In the genomic region with DNA sequence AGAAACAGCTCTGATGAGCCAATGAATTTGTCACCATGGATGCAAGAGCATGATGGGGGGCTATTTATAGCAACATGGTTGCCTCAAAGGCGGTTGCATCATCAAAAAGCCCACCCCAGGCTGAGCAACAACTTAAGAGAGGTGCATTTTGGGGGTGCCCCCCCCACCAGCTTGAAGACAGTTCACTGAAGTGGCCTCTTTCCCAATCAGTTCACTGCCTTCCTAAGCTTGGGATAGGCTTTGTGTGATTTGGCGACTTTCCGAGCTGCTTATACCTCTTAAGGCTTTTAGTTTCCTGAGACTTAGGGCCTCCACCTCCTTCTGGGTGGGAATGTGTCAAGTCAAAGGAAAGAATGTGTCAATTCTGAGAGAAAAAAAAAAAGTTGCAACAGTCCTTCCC, we compare ENCODE assay signal across 22 mouse cellular contexts. TPM values are rescaled to one million over a fixed set of nuclear protein-coding genes. Genes with fewer than 3 reads are reported as not detected.
A peak's percentile ranks its signal among the peaks of the same experiment; 100 is the strongest.
DNase-seq lines count a peak whose midpoint lies in the region; ATAC-seq lines count a peak whose summit lies in the region.
"Had no signal": no experiment of that assay in that cellular context is flagged by ENCODE, and none has a peak within 500 bp of the region (broad histone marks: within the 10 kb centered on the region; RNA-seq: fewer than 3 reads in every experiment).

No protein-coding gene starts in this region.

- 59% methylated on average over 3 of the region's 3 CpGs for WGBS in lung, embryonic 15.5 days

- peak; percentile 40; the same call in 1 of the 2 replicates for ATAC-seq in lung, embryonic 15.5 days (ENCODE audit: borderline replicate concordance, extremely low read depth, low FRiP score, low TSS enrichment)
- ATAC-seq: hindbrain, embryonic 16.5 days; inflammation-experienced regulatory T-cells, adult 6 months had no signal

- H3K27ac ChIP-seq in lung, embryonic 15.5 days = peak overlapping the region; percentile 53; the same call in 1 of the 2 replicates
- H3K27ac ChIP-seq: embryonic facial prominence, embryonic 12.5 days; forebrain, embryonic 12.5 days; heart, adult 2 months; heart, embryonic 15.5 days; hindbrain, embryonic 10.5 days had no signal

- H3K4me1 ChIP-seq in lung, embryonic 15.5 days = peaks cover 32% of the 10 kb centered on the region
- H3K4me1 ChIP-seq: heart, embryonic 15.5 days had no signal

- peak; percentile 80 for DNase-seq in heart, adult 11 months
- no peak for DNase-seq in heart, postnatal 10 days
- DNase-seq in lung, postnatal 14 days = peak; percentile 74
- no peak for DNase-seq in gastrocnemius, adult 18-20 months (ENCODE audit: low spot score)
- no peak for DNase-seq in cerebellum, adult 11-12 months
- no peak for DNase-seq in adrenal gland, postnatal 4 days (ENCODE audit: low spot score in 2 of 2)
- DNase-seq in cerebellum, postnatal 4 days (ENCODE audit: low spot score in 2 of 2) = no peak
- DNase-seq: adrenal gland, adult 2 months; adrenal gland, postnatal 25 days; cerebellum, adult 8-10 months; cerebellum, postnatal 14 days; gastrocnemius, postnatal 10 days; heart, adult 2 months had no signal

- H3K9me3 ChIP-seq in lung, embryonic 15.5 days = no peaks in the 10 kb centered on the region
- H3K9me3 ChIP-seq: embryonic facial prominence, embryonic 12.5 days; forebrain, embryonic 12.5 days; heart, embryonic 15.5 days; hindbrain, embryonic 10.5 days had no signal

- intact Hi-C loops in heart, postnatal 10 days (cut with DNase I) = no loop called here

- H3K36me3 ChIP-seq in lung, embryonic 15.5 days = no peaks in the 10 kb centered on the region
- H3K36me3 ChIP-seq: embryonic facial prominence, embryonic 12.5 days; forebrain, embryonic 12.5 days; heart, embryonic 15.5 days; hindbrain, embryonic 10.5 days had no signal

- H3K4me2 ChIP-seq in lung, embryonic 15.5 days = no peak overlapping the region
- H3K4me2 ChIP-seq: embryonic facial prominence, embryonic 12.5 days; forebrain, embryonic 12.5 days; heart, embryonic 11.5 days; heart, embryonic 15.5 days had no signal

- H3K27me3 ChIP-seq in lung, embryonic 15.5 days = no peaks in the 10 kb centered on the region
- H3K27me3 ChIP-seq: CH12.LX; embryonic facial prominence, embryonic 12.5 days; forebrain, embryonic 12.5 days; heart, embryonic 15.5 days had no signal

- no peak overlapping the region for H3K9ac ChIP-seq in lung, embryonic 15.5 days
- H3K9ac ChIP-seq: embryonic facial prominence, embryonic 12.5 days; forebrain, embryonic 12.5 days; heart, embryonic 15.5 days had no signal

- H3K4me3 ChIP-seq in lung, embryonic 15.5 days = no peak overlapping the region
- H3K4me3 ChIP-seq: embryonic facial prominence, embryonic 12.5 days; forebrain, embryonic 12.5 days; heart, adult 2 months; heart, embryonic 15.5 days; hindbrain, embryonic 10.5 days had no signal

RNA-seq across cellular contexts. Expression of gene Camsap2, which starts 20.1 kb away (rescaled TPM):
- total RNA-seq in heart, postnatal 10 days (2021) = 10 to 100 TPM; 32.5 to 33.9 TPM
- 10.0 and 11.0 TPM in 2 replicates for polyA plus RNA-seq in lung, embryonic 15.5 days (2015; fragmentation: Nextera tagmentation; extraction: Ambion mirVana)
- 10 to 100 TPM in 1 of 2 experiments, 1 to 10 TPM in 1; 9.0 to 10.0 TPM for total RNA-seq in gastrocnemius, adult 18-20 months (2021)
- 10 to 100 TPM; 49.6 to 52.4 TPM for total RNA-seq in adrenal gland, postnatal 4 days (2021)

RNA-seq across cellular contexts. Expression of gene Ddx59, which starts 49.1 kb away (rescaled TPM):
- total RNA-seq in heart, postnatal 10 days (2021) = 10 to 100 TPM in 1 of 2 experiments, 1 to 10 TPM in 1; 9.5 to 10.1 TPM
- 15.9 and 17.2 TPM in 2 replicates for polyA plus RNA-seq in lung, embryonic 15.5 days (2015; fragmentation: Nextera tagmentation; extraction: Ambion mirVana)
- 10 to 100 TPM; 20.0 to 20.7 TPM for total RNA-seq in gastrocnemius, adult 18-20 months (2021)
- total RNA-seq in adrenal gland, postnatal 4 days (2021) = 10 to 100 TPM; 16.0 to 16.7 TPM

Comparison
In these comparisons a context has a peak if more than half of its experiments do, and no peak if none do; other contexts are left out.
1. DNase-seq: peak in heart, adult 11 months (single experiment) and lung, postnatal 14 days (single experiment); none in heart, postnatal 10 days (0 of 2), gastrocnemius, adult 18-20 months (single experiment), cerebellum, adult 11-12 months (single experiment), adrenal gland, postnatal 4 days (0 of 2) and cerebellum, postnatal 4 days (0 of 2).